Mouse (Mus musculus): ENCODE data around the gene Xiap. TPM values are rescaled to one million over a fixed set of nuclear protein-coding genes. Genes with fewer than 3 reads are reported as not detected.

The Xiap gene
- 72.8 and 164 TPM in 2 replicates for polyA plus RNA-seq (2012; ENCODE audit: low replicate concordance)

DNA sequence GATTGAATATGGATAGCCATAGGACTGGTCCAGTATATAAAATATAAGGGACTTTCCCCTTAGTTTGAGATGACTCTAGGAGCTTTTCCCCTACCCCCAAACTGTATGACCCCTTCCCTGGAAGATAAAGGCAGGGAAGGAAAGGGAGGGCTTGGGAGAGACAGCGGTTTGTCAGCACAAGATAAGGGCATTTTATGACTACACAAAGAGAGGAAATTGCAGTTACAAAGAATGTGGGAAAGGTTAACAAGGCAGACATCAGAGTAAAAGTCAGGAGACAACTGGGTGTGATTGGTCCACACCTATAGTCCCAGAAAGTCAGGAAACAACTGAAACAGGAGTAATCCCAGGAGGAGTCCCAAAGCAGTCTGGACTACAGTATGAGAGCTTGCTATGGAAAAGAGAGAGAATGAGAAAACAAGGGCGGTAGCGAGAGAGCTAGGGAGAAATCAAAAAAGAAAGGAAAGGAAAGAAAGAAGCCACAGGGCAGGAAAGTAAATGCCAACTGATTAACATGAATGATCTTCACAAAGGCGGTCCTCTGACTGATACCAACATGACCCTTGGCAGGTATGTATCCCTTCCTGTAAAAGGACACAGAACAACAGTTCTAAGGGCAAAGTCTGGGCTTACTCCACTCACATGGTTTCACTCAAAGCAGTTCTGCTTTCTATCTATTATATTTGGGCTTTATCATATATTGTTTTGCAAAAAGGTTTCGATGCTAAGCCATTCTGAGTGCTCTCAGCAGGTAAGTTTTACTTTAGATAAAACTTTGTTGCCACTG lies at the start of gene Xiap:
Xiap (plus strand) TSS at position 398 of the 787 bp plus-strand sequence.

DNA sequence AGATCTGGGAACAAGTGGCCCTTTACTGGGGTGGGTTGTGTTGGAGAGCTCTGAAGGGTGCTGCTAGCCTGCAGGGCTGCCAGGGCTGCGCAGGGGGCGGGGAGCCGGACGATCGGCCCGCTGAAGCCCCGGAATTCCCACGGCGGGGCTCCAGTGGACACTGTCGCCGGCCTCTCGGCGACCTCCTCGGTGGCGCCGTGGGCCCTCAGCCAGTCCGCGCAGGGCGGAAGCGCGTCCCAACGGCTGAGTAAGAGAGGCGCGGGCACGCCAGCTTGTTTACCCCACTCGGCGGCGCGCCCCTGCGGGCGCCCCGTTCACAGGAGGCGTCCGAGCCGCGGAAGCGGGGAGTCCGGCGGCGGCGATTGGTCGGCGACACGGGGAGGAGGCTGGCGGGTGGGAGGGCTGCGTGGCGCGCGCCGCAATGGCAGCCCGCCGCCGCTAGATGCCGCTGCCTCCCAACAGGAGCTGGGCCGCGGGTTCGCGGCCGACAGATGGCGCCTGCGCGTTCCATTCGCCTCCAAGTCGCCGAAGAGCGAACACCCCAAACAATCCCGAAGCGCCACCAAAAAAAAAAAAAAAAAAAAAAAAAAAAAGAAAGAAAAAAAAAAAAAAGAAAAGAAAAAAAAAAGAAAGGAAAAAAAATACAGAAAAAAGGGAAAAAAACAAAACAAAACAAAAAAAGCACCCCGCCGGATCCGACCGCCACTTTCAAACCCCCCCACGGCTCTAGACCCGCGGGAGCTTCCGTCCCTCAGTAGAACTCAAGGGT lies 89.5 kb downstream of the Xiap start, which contains the start of gene Stag2:
Stag2 (plus strand) TSS at position 530 of the 769 bp plus-strand sequence.

Other genes with a start within 250 kb of the Xiap start
- gene Thoc2, start 139.0 kb upstream of the Xiap start, polyA plus RNA-seq (2012; ENCODE audit: low replicate concordance), result 3.6 and 11.2 TPM in 2 replicates
- 16.9 and 25.6 TPM in 2 replicates for gene Stag2, start 89.6 kb downstream of the Xiap start, polyA plus RNA-seq (2012; ENCODE audit: low replicate concordance)